Mouse (Mus musculus) gastrocnemius, postnatal 25 days (tissue): ENCODE measurements around the gene Vps51. TPM values are rescaled to one million over a fixed set of nuclear protein-coding genes. Genes with fewer than 3 reads are reported as not detected.
A peak's percentile ranks its signal among the peaks of the same experiment; 100 is the strongest.

ENCODE experiments used
- DNase-seq: peaks from one replicate; pipeline ENCODE4 v3.0.0; 2022
- total RNA-seq, 2 experiments: library from RNA; stranded (reverse); gene quantifications; 1 replicate in 1 of 2; 2 replicates in 1 of 2; pipeline ENCODE4 v1.2.3; 2021

Gene Vps51
- total RNA-seq, 2 experiments from 2014 or later = 18.0 to 19.1 TPM

DNA sequence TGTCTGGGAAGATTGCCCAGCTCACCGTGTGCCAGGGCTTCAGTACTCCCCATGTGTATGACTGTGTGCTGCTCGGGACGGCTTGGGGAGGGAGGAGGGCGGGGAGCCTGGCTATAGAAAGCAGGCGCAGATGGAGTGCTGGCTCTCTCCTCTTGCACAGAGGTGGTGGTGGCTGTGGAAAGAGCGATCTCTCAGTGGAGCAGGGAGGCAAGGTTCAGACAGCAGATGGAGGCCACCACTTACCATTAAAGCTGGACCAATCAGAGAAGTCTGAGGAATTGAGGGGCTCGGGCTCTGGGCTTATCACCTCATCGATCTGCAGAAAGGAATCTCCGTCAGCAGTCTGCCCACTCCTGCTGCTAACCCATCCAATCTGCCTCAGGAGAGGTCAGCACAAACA lies 5.1 kb upstream of the Vps51 start, which contains the start of gene Gm28374:
TSS of gene Gm28374 (minus strand) at position 101 of the 400 bp plus-strand sequence.
- DNase-seq = no peak

DNA sequence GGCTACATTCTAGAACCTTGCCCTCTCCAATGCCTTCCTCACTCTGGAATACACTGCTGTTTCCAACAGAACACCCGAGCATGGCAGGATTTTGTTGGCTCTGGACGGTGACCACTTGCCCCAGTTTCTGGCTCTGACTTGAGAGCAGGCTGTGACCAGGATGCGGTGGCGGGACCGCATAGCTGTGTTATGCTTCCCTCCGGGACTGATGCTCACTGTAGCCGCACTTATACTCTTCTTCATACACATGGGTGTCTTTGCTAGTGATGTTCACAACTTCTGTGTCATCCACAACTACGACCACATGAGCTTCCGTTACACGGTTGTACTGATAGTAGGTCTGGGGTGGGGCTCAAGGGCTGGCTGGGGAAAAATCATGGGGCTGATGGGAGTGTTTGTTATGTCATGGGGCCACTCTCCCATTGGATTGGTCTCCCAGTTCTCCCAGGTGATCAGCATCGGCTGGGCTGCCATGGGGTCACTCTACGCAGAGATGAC lies 3.0 kb upstream of the Vps51 start, which contains the start of gene Tmem262:
TSS of gene Tmem262 (plus strand) at position 51 of the 498 bp plus-strand sequence.
- no peak for DNase-seq

DNA sequence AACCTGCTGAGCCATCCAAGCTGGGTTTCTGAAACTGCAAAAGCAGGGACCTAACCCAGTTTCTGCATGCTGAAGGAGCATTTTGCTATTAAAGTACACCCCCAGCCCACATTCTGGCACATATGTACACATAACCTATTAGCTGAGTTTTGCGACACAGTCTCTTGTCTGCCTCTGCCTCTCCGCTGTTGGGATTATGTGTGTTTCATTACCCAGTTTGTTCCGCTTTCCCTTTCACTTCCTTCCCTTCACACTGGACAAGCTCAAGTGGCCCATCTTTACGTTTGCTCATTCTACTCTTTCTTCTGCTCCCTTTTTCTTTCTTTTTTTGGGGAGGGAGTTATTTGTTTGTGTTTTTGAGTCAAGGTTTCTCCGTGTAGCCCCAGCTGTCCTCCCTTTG lies 3.1 kb downstream of the Vps51 start:
- DNase-seq = no peak

DNA sequence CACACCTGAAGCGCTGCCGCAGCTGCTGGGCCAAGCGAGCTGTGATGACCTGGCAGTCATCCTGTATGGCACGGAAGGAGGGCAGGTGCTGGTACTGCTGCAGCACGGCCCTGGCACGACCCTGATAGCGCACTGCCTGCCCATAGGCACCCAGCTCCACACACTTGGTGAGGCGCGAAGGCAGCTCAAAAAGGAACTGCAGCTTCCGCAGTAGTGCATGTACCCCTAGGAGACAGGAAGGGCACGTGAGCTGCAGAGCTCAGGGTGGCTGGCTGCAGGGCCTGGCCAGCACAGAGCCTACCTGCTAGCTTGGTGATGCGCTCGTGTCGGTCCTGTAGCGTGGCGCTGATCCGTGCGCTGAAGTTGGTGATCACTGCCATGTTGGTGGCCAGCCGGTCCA lies 5.8 kb downstream of the Vps51 start:
- no peak for DNase-seq

DNA sequence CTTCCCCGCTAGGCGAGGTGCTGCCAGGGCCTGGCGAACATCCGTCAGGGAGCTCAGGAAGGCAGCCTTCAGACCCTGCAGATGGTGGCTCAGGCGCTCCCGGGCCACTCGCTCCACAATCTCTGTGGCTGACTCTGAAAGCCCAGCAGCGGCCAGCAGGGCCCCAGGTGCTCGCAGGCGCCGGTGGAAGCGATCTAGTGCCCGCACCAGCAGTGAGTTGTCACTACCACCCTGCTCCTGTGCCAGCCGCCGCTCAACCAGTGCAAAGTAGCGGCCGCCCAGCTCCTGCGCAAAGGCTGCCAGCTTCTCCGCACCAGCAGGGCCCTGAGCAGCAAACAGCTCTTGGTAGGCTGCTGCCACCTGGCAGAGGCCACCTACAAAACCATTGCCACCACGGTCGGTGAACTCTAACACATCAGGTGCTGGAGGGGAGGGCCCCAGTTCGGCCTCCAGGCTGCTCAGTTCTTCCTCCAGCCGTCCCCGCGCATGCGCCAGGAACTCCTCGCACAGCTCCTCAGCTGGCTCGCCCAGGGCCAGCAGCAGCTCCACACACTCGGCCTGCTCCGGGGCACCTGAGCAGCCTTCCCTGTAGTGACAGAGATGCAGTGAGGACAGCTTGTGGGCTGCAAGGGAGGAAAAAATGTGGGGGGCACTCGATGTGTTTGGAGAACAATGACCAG lies 6.3 kb downstream of the Vps51 start:
- no peak for DNase-seq

DNA sequence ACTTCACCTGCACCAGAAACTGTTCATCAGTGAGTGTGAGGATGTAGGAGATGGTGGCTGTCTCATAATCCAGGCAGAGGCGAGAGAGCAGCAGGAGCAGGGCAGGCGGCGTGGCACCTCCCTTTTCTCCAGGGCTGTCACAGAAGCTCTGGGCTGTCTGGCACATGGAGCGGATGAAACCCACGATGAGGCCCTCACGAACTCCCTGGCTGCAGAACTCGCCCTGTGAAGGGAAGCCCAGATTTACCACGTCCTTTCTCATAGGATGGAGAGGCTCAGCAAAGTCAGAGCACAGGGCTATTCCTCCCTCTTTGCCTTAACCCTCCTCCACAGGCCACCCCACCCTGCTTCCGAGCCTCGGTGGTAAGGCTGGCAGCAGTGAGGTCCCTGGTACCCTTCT lies 7.2 kb downstream of the Vps51 start:
- no peak for DNase-seq

DNA sequence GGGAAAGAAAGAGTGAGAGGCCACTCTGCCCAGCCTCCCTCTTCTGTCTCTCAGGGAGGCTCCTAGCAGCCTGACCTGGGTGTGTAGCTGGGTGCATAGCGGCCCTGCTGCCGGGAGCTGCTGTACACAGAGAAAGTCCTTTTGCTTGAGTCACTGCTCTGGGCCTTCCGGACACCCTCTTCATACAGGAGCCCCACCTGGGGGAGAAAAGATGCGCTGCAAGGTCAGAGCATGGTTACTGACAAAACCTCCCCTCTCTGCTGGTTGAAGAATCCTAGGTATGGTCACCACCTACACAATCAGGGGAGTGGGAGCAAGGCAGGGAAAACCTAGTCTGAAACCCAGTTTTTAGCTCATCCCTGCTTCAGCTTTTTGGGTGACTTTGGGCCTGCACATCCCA lies 8.1 kb downstream of the Vps51 start:
- DNase-seq = no peak

DNA sequence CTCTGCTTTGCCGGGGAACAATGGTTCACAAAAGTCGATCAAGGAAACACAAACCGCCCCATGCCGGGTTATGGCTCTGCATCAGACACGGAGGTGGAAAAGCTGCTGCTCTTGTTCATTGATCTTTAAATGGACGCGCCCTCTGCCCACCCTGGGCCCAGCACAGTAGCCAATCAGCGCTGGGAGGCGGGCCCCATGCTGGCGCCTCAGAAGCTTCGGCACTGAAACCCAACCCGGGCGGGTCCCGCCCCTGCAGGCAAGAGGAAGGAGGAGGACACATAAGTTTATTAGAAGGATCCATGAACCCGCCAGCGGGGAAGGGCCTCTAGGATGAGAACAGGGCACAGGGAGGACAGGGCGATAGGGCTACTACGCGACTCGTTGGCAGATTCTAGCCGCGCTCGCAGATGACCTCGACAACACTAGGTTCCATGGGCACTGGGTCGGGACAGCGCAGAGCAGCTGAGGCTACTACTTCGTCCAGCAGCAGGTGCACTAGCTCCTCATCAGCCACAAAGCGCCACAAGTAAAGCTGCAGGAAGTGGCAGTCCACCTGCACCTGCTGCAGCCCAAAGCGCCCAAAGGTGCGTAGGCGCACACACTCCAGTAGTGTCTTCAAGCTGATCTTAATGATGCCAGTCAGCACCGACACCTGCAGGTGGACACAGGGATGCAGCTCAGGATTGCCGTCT lies 9.2 kb downstream of the Vps51 start, which contains the start of gene Tm7sf2:
TSS of gene Tm7sf2 (minus strand) at position 650 of the 692 bp plus-strand sequence.
- peak; percentile 90 for DNase-seq

DNA sequence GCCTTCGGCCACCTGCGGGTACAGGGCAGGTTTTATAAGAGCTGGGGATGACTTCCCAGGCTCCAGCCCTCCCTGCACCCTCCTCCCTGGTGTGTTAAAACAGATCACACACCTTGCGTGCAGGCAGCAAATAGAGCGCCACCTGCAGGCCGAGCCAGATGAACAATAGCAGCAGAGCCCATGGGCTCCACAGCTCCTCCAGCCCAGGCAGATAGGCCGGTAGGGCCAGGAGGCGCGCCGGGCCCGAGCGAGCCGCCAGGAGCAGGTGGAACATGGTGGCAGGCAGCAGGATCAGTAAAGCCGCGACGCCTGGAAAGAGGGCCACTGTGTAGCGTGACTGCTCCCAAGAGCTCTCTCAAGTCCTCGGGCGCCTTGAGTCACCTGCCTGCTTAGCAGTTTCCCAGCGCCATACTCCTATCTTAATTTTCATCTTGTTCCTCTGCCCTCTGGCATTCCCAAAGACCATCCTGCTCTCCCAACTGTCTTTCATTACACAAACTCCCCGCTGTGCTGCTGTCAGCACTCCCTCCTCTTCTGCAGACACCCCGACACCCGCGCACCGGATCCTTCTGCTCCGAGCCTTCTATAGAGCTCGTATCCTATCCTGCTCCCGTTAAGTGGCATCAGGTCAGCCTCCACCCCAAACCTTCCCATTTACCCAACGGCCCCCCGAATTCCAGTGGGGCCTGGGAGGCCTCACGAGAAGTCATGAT lies 9.9 kb downstream of the Vps51 start:
- DNase-seq = peak; percentile 51

DNA sequence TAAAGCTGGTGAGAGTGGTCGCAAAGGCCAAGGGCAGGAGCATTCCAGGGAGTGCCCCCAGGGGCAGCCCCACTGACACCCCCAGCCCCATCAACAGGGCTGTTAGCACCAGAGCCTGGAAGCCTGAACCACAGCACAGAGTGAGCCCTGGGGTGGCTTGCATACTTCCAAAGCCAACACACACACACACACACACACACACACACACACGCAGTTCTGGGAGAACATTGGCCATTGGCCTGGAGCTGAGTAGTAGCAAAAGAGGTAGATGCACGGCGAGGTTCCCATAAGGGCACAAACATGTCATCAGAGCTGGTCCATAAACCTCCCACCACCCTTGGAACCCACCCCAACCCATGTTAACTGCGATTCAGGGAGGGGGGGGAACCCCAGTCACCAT lies 10.5 kb downstream of the Vps51 start:
- DNase-seq = no peak

DNA sequence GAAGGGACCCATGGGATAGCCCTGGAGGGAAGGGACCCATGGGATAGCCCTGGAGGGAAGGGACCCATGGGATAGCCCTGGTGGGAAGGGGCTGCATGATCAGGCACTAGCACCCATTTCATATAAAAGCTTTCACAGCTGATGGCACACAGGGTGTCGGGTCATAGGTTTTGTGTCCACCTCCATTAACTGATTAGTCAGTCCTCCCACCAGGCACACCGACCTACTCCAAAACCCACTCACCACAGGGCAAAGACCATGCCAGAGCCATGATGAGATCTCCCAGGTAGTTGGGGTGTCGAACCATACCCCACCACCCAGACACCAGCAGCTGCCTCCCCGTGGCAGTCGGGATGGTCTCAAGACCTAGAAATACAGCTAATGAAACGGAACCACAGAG lies 13.9 kb downstream of the Vps51 start:
- no peak for DNase-seq

DNA sequence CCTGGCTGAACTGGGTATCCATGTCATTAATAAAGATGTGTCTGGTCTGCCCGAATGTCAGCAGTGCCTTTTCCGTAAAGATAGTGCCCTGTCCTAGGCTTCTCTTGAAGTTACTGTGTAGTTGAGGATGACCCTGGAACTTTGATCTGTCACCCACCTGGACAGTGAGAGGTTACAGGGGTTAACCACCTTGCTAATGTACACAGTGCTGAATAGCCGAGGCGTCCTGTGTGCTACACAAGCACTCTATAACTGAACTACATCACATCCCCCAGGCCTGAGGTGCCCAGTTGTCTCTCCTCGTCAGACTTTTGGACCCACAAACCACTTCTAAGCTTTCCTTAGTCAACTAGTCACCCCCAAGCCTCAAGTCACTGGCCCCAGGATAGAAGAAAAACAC lies 14.6 kb downstream of the Vps51 start:
- DNase-seq = no peak

DNA sequence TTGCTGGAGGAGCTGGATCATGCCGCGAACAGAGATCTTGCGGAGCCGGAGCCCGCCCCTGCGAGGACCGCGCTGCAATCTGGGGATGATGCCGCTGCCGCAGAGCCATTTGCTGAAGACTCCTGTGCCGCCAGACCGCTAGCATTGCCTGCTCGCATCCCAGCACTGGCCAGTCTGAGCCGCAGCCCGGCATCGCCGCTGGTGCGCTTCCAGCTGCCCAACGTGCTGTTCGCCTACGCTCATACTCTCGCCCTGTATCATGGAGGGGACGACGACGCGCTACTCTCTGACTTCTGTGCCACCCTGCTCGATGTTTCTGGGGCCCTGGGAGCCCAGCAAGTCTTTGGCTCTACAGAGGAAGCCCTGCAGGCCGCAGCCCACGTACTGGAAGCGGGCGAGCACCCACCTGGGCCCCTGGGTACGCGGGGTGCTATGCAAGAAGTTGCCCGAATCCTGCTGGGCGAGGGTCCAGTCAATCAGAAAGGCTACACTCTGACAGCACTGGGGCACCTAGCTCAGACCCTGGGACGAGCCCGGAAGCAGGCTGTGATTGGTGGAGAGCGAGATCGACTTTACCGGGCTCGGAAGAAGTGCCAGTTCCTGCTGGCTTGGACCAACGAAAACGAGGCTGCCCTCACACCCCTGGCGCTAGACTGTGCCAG lies 15.3 kb downstream of the Vps51 start:
- DNase-seq = no peak

DNA sequence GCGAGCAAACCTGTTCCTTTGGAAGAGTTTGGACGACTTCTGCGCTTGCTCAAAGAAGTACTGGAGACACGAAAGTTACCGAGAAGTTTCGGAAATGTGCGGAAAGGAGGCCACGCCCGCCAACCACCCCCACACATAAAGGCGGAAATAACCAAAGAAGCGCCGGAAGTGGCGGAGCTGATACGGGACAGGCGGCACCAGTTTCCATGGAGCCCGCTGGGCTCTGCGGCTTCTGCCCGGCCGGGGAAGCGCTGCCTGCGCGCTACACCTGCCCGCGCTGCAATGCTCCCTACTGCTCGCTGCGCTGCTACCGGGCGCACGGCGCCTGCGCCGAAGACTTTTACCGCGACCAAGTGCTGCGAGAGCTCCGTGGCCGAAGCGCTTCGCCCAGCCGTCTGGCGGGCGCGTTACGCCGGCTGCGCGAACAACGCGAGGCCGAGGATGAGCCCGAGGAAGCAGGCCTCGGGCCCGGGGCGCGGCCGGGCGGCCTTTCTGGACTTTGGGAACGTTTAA lies 16.0 kb downstream of the Vps51 start, which contains the start of gene Znhit2:
TSS of gene Znhit2 (plus strand) at position 172 of the 513 bp plus-strand sequence.
- peak; percentile 94 for DNase-seq

DNA sequence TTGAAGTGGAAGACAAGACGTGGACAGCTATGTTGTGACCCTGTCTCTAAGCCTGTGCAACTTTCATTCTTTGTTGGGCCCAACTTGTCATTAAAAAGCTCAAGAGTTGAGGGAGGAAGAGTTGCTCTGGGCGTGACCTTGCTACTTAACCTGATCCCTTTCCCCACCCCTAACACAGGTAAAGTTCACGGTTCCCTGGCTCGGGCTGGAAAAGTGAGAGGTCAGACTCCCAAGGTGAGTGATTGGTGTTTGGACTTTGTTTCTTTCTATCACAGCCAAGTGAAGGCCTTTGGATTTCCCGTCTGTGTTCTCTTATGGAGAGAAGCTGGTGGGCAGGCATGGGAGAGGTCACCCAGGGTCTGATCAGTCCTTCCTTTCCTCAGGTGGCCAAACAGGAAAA lies 18.1 kb downstream of the Vps51 start:
- DNase-seq = no peak

DNA sequence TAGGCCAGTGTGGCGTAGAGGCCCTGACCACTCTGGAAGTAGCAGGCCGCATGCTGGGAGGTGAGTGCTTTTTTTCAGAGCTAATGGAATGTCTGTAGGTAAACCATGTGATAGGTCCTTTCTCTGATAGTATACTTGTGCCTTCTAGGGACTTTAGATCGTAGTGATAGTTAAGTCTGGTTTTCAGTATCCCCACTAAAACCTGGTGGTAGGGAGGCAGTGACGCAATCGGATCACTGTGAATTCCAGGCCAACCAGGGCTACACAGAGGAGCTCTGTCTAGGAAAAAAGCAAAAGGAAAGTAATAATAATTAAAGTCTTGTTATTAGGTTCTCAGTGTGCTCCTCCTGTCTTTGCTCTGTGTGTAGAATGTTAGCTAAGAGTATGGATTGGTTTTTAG lies 18.5 kb downstream of the Vps51 start:
- no peak for DNase-seq

DNA sequence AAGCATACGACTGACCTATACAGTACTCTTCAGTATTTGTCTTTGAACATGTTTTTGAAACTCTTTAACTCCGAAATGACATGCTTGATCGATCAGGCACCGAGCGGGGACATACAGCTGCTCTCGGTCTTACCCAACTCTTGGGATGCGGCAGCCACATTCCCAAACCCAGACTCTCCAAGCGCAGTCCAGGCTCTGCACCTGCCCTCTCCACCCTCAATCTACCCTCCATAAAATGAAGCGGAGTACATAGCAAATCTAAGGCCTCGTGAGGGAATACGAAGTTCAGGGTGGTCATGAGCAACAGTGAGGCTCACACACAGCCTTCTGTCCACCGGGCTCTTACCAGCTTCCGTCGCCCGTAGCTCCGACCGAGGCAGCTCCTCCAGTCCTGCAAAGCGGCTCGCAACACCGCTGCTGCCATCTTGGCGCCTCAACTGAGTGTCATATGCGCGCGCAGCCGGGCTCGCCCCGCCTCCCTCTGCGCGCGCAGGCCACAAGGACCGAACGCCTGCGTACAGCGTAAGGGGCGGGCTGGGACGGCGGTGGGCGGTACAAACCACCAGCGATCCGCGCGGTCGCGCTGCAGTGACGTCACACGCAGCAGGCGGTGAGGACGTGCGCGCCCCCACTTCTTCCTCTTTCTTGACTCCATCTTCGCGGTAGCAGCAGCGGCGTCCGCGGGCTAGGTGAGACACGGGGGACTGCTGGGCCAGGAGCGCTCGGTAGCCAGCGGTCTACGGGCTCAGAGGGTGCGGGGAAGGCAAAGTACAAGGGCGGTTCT lies 19.5 kb downstream of the Vps51 start, which contains the start of the genes Mrpl49 and Fau:
TSS of gene Mrpl49 (minus strand) at position 473 of the 784 bp plus-strand sequence.
TSS of gene Fau (plus strand) at position 532 of the 784 bp plus-strand sequence.
- DNase-seq = peak; percentile 98

DNA sequence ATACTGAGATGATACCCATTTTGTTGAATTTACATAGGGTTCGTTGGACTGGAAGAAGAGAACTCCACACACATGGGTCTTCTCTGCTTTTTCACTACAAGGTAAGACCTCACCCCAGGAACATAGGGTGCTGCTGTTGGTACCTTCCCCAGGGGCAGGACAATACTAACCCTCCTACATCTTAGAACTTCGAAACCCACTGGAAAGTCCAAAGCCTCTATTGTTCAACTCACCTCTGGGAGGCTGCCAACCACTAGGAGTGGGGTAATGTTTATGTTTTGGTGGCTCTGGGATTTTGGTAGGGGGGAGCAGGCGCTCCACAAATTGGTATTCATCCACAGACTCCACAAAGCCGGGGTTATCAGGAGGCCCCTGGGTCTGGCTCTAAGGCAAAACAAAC lies 20.3 kb downstream of the Vps51 start:
- no peak for DNase-seq

DNA sequence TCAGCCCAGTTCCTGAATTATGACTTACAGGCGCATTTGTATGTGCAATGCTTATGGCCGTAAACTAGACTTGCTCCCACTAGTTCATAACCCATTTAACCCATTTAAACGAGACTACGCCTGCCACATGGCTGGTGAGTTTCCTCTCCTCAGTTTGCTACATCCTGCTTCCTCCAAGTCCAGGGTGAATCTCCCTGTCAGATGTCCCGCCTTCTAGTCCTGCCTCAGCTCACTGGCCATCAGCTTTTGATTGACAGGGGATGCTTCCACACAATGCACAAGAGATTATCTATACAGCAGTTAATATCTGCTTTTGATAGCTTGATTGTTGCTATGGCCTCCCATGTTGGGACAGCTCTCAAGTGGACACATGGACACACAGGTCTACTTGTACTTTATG lies 22.7 kb downstream of the Vps51 start:
- DNase-seq = no peak

DNA sequence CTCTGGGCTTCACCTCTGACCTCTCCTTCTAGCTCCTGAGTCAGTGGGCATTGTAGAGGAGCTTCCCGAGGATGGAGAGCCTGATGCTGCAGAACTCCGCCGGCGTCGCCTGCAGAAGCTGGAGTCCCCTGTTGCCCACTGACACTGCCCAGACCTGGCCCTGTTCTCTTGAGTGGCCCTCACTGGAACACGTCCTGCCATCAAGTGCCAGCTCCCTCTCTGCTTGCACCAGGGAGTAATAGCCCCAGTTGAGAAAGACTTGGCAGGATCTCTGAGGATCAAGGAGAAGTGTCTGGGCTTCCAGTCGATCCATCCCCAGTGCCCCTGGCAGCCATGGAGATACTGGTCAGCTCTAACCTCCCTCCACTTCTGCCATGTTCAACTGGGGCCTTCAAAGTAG lies 24.5 kb downstream of the Vps51 start:
- DNase-seq = no peak
